Mouse (Mus musculus): Measurements from ENCODE around the gene Rmnd5a. TPM values are rescaled to one million over a fixed set of nuclear protein-coding genes. Genes with fewer than 3 reads are reported as not detected.

Rmnd5a gene
- polyA plus RNA-seq (2012; rRNA removed), result 16.4 and 16.9 TPM in 2 replicates

DNA sequence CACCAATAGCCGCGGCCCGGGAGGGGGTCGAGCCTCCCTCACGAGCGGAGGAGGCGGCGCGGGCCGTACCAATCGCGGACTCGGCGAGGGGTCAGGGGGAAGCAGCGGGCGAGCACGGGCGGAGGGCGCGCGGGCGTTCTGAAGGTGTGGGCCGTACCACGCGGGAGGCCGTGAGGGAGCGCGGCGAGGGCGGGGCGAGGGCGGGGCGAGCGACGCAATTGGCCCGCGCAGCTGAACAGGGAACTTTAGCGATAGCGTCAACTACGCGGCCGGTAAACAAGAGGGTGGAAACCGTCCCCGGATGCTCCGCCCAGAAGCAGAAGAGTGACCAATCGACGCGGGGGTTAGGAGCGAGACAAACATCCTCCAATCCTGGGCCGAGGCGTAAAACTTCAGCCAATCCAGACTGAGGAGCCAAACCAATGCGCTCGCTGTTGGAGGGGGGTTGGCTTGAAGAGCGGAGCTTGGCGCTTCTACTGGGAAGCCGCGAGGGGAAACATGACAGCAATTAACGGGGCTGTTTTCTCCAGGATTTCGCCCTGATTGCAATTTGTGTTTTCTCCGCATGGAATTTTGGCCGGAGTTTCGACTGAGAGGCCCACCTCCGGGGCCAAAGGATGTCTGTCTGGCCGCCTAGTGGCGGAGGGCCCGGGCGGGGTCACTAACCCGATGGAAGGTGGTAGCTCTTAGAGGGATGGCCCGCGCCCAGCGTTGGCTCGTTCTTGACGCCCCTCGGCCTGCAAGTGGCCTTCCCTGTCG lies at the start of gene Rmnd5a:
Gene Rmnd5a, minus strand, starts transcription at position 146 of the 759 bp plus-strand sequence.

DNA sequence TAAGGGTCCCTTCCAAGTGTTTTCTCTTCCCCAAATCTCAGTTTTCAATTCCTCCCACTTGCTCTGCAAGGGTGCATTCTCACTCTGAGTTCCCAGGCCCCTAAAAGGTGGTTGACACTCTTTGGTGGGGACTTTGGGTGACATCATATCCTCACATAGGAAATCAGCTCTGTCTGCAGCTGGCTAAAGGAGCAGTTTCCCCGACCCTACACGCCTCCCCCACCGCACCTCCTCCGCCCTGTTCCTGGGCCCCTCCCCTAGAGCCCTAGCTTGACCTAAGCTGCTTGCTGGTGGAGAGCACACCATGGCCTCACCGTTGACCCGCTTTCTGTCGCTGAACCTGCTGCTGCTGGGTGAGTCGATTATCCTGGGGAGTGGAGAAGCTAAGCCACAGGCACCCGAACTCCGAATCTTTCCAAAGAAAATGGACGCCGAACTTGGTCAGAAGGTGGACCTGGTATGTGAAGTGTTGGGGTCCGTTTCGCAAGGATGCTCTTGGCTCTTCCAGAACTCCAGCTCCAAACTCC lies 67.1 kb downstream of the Rmnd5a start, which contains the start of gene Cd8a:
Gene Cd8a, plus strand, starts transcription at position 179 of the 527 bp plus-strand sequence.

Other genes with a start within 250 kb of the Rmnd5a start
- 3,332 and 4,986 TPM in 2 replicates for gene Fabp1, start 240.8 kb downstream of the Rmnd5a start, polyA plus RNA-seq (2012; rRNA removed)
- 18.7 and 20.3 TPM in 2 replicates for gene Krcc1, start 169.0 kb downstream of the Rmnd5a start, polyA plus RNA-seq (2012; rRNA removed)
- gene Smyd1, start 118.4 kb downstream of the Rmnd5a start, polyA plus RNA-seq (2012; rRNA removed), result 0.32 and 0.43 TPM in 2 replicates
- gene Cd8b1, start 117.8 kb downstream of the Rmnd5a start, polyA plus RNA-seq (2012; rRNA removed), result 0.04 TPM in 1 of 2 replicates, not detected in the other
- 0.05 TPM in 1 of 2 replicates, not detected in the other for gene Cd8a, start 67.2 kb downstream of the Rmnd5a start, polyA plus RNA-seq (2012; rRNA removed)
- 9.7 and 10.9 TPM in 2 replicates for gene Rnf103, start 53.3 kb upstream of the Rmnd5a start, polyA plus RNA-seq (2012; rRNA removed)
- 24.2 and 25.6 TPM in 2 replicates for gene Chmp3, start 103.2 kb upstream of the Rmnd5a start, polyA plus RNA-seq (2012; rRNA removed)
- 14.8 and 15.6 TPM in 2 replicates for gene Kdm3a, start 192.4 kb upstream of the Rmnd5a start, polyA plus RNA-seq (2012; rRNA removed)

All from liver, embryonic 18 days (tissue).